Mouse (Mus musculus): Measurements from ENCODE around the gene Gpr137.

GRCm38 (mm10) chr19:6968491-6969271, 26.4 kb upstream of the Gpr137 start:
- TF ChIP-seq CTCF (IDR thresholded peaks at IDR 0.05; ENCODE audit: low read depth) (no peak), EP300 (IDR thresholded peaks at IDR 0.05; ENCODE audit: low read depth) (no peak)
